21 mouse cellular contexts compared by ENCODE assay signal in genomic region chr5:128191710-128192109, GRCm38 (mm10).
A peak's percentile ranks its signal among the peaks of the same experiment; 100 is the strongest.
DNase-seq lines count a peak whose midpoint lies in the region; ATAC-seq and TF ChIP-seq lines count a peak whose summit lies in the region.
"Had no signal": no experiment of that assay in that cellular context is flagged by ENCODE, and none has a peak within 500 bp of the region (broad histone marks: within the 10 kb centered on the region; RNA-seq: fewer than 3 reads in every experiment).

No protein-coding gene starts in this region.

- no peak overlapping the region for H3K4me2 ChIP-seq in heart, embryonic 12.5 days
- no peak overlapping the region for H3K4me2 ChIP-seq in midbrain, embryonic 13.5 days (replicated peaks)
- H3K4me2 ChIP-seq in midbrain, postnatal 0 days (ENCODE audit: low read depth, low read length, poor library complexity, severe bottlenecking): no peak overlapping the region
- no peak overlapping the region for H3K4me2 ChIP-seq in hindbrain, embryonic 15.5 days
- H3K4me2 ChIP-seq: embryonic facial prominence, embryonic 13.5 days; forebrain, embryonic 13.5 days; heart, embryonic 13.5 days had no signal

- no peak for TF ChIP-seq POLR2A in brain, embryonic 14.5 days (IDR thresholded peaks at IDR 0.05; ENCODE audit: borderline replicate concordance, extremely low read depth, insufficient read depth, insufficient read length, poor library complexity, severe bottlenecking)

- no peaks in the 10 kb centered on the region for H3K27me3 ChIP-seq in heart, embryonic 12.5 days (replicated peaks)
- H3K27me3 ChIP-seq in midbrain, embryonic 13.5 days: no peaks in the 10 kb centered on the region
- H3K27me3 ChIP-seq in midbrain, postnatal 0 days (ENCODE audit: insufficient read depth, low read length): no peaks in the 10 kb centered on the region
- no peaks in the 10 kb centered on the region for H3K27me3 ChIP-seq in hindbrain, embryonic 15.5 days
- H3K27me3 ChIP-seq: CH12.LX; embryonic facial prominence, embryonic 13.5 days; forebrain, embryonic 13.5 days; heart, embryonic 13.5 days; Patski had no signal

- H3K4me1 ChIP-seq in heart, embryonic 12.5 days (replicated peaks): no peaks in the 10 kb centered on the region
- H3K4me1 ChIP-seq in midbrain, embryonic 13.5 days (replicated peaks): peaks cover 22% of the 10 kb centered on the region
- H3K4me1 ChIP-seq in midbrain, postnatal 0 days (ENCODE audit: insufficient read depth, low read length): no peaks in the 10 kb centered on the region; the same call in 1 of the 2 replicates
- H3K4me1 ChIP-seq in hindbrain, embryonic 15.5 days (replicated peaks): peaks cover 26% of the 10 kb centered on the region
- H3K4me1 ChIP-seq: heart, embryonic 13.5 days had no signal

- no peak overlapping the region for H3K27ac ChIP-seq in heart, embryonic 12.5 days (ENCODE audit: poor library complexity, severe bottlenecking)
- H3K27ac ChIP-seq in midbrain, embryonic 13.5 days: peak overlapping the region; percentile 16; the same call in 1 of the 2 replicates
- H3K27ac ChIP-seq in midbrain, postnatal 0 days (ENCODE audit: low read depth, low read length): no peak overlapping the region
- H3K27ac ChIP-seq in hindbrain, embryonic 15.5 days (replicated peaks): peak overlapping the region; percentile 38; the same call in 1 of the 2 replicates
- H3K27ac ChIP-seq: embryonic facial prominence, embryonic 13.5 days; forebrain, embryonic 13.5 days; heart, embryonic 13.5 days had no signal

- no peaks in the 10 kb centered on the region for H3K36me3 ChIP-seq in heart, embryonic 12.5 days
- H3K36me3 ChIP-seq in midbrain, embryonic 13.5 days: no peaks in the 10 kb centered on the region
- no peaks in the 10 kb centered on the region for H3K36me3 ChIP-seq in midbrain, postnatal 0 days (ENCODE audit: insufficient read depth, low read length)
- no peaks in the 10 kb centered on the region for H3K36me3 ChIP-seq in hindbrain, embryonic 15.5 days
- H3K36me3 ChIP-seq: embryonic facial prominence, embryonic 13.5 days; heart, embryonic 13.5 days had no signal

- WGBS in heart, embryonic 12.5 days: 72% methylated on average over 9 of the region's 9 CpGs
- WGBS in midbrain, embryonic 13.5 days: 54% methylated on average over 9 of the region's 9 CpGs
- WGBS in midbrain, postnatal 0 days: 45% methylated on average over 9 of the region's 9 CpGs
- 51% methylated on average over 9 of the region's 9 CpGs for WGBS in hindbrain, embryonic 15.5 days

- H3K4me3 ChIP-seq in heart, embryonic 12.5 days: no peak overlapping the region
- H3K4me3 ChIP-seq in midbrain, embryonic 13.5 days (replicated peaks): no peak overlapping the region
- H3K4me3 ChIP-seq in midbrain, postnatal 0 days (ENCODE audit: low read depth, low read length): no peak overlapping the region
- H3K4me3 ChIP-seq in hindbrain, embryonic 15.5 days: no peak overlapping the region
- H3K4me3 ChIP-seq: embryonic facial prominence, embryonic 13.5 days; forebrain, embryonic 13.5 days; heart, embryonic 13.5 days had no signal

- peak; percentile 36 for DNase-seq in heart, adult 11 months
- DNase-seq in midbrain, postnatal 0 days (ENCODE audit: low spot score): no peak
- peak; percentile 63 for DNase-seq in brain, embryonic 14.5 days (ENCODE audit: low read depth)
- DNase-seq in T-cell, adult 2 months (ENCODE audit: low spot score): no peak
- no peak for DNase-seq in cerebellum, adult 9-10 months
- DNase-seq: adrenal gland, adult 2 months; adrenal gland, postnatal 25 days; cerebellum, adult 8-10 months; cerebellum, postnatal 36 days; gastrocnemius, postnatal 14 days; heart, postnatal 36 days; kidney, adult 2 months had no signal

- H3K9me3 ChIP-seq in heart, embryonic 12.5 days (replicated peaks): peaks cover 8% of the 10 kb centered on the region; the same call in 1 of the 2 replicates
- no peaks in the 10 kb centered on the region for H3K9me3 ChIP-seq in midbrain, embryonic 13.5 days
- no peaks in the 10 kb centered on the region for H3K9me3 ChIP-seq in midbrain, postnatal 0 days (ENCODE audit: low read length)
- H3K9me3 ChIP-seq in hindbrain, embryonic 15.5 days: no peaks in the 10 kb centered on the region
- H3K9me3 ChIP-seq: embryonic facial prominence, embryonic 13.5 days; forebrain, embryonic 13.5 days had no signal

- H3K9ac ChIP-seq in heart, embryonic 12.5 days: no peak overlapping the region
- H3K9ac ChIP-seq in midbrain, embryonic 13.5 days (replicated peaks): no peak overlapping the region
- no peak overlapping the region for H3K9ac ChIP-seq in midbrain, postnatal 0 days (replicated peaks; ENCODE audit: low read length, poor library complexity, severe bottlenecking)
- no peak overlapping the region for H3K9ac ChIP-seq in hindbrain, embryonic 15.5 days
- H3K9ac ChIP-seq: embryonic facial prominence, embryonic 13.5 days; forebrain, embryonic 13.5 days; heart, embryonic 13.5 days had no signal

- TF ChIP-seq CTCF in midbrain, postnatal 0 days (IDR thresholded peaks at IDR 0.05): no peak
- no peak for TF ChIP-seq CTCF in brain, embryonic 14.5 days (IDR thresholded peaks at IDR 0.05; ENCODE audit: borderline replicate concordance, extremely low read depth, insufficient read depth, insufficient read length)

- no peak for ATAC-seq in heart, embryonic 12.5 days (ENCODE audit: insufficient number of reproducible peaks, low FRiP score)
- 0 out of 2 replicates have a peak, but pooled peaks have one; percentile 45 for ATAC-seq in midbrain, embryonic 13.5 days
- ATAC-seq in midbrain, postnatal 0 days (ENCODE audit: low FRiP score): no peak
- ATAC-seq in hindbrain, embryonic 15.5 days (ENCODE audit: low FRiP score, low read depth): no peak
- ATAC-seq: forebrain, embryonic 13.5 days; intestine, embryonic 16.5 days; Patski had no signal

Comparison
In these comparisons a context has a peak if more than half of its experiments do, and no peak if none do; other contexts are left out.
1. H3K27ac ChIP-seq: peak in midbrain, embryonic 13.5 days (single experiment) and hindbrain, embryonic 15.5 days (single experiment); none in heart, embryonic 12.5 days (single experiment) and midbrain, postnatal 0 days (single experiment).
2. DNase-seq: peak in heart, adult 11 months (single experiment) and brain, embryonic 14.5 days (single experiment); none in midbrain, postnatal 0 days (single experiment), T-cell, adult 2 months (single experiment) and cerebellum, adult 9-10 months (single experiment).